Mouse (Mus musculus) testis, adult 2 months (tissue): ENCODE measurements around the gene Ppp1r12a. TPM values are rescaled to one million over a fixed set of nuclear protein-coding genes. Genes with fewer than 3 reads are reported as not detected.
A peak's percentile ranks its signal among the peaks of the same experiment; 100 is the strongest.

Experiments
- H3K27ac ChIP-seq: fragments of 200-500 bp; 2 replicates; pipeline ENCODE4 v1.5.1; 2012; ENCODE audit warnings: low read depth, low read length; ENCODE audit not compliant: control insufficient read depth, insufficient read depth
- H3K27me3 ChIP-seq: fragments of 200-500 bp; 2 replicates; pipeline ENCODE4 v1.6.1; 2012; ENCODE audit warnings: mild to moderate bottlenecking, low read length, moderate library complexity; ENCODE audit not compliant: control insufficient read depth, insufficient read depth
- H3K36me3 ChIP-seq: fragments of 200-500 bp; 2 replicates; pipeline ENCODE4 v1.6.1; 2012; ENCODE audit warnings: mild to moderate bottlenecking, low read length; ENCODE audit not compliant: control insufficient read depth, insufficient read depth
- H3K4me1 ChIP-seq: fragments of 200-500 bp; 2 replicates; pipeline ENCODE4 v1.6.1; 2012; ENCODE audit warnings: low read length; ENCODE audit not compliant: control insufficient read depth, insufficient read depth
- H3K4me3 ChIP-seq: fragments of 200-500 bp; 2 replicates; pipeline ENCODE4 v1.5.1; 2012; ENCODE audit warnings: low read depth, mild to moderate bottlenecking, low read length, moderate library complexity, mixed read lengths; ENCODE audit not compliant: control insufficient read depth
- CTCF ChIP-seq: fragments of 200-500 bp; IDR thresholded peaks from 2 replicates; pipeline ENCODE4 v1.5.1; 2012; ENCODE audit warnings: low read depth, mild to moderate bottlenecking, inconsistent platforms, low read length, moderate library complexity; ENCODE audit not compliant: control insufficient read depth, insufficient read depth, insufficient replicate concordance
- POLR2A ChIP-seq: fragments of 200-500 bp; IDR thresholded peaks from 2 replicates; pipeline ENCODE4 v1.6.1; 2012; ENCODE audit warnings: low read depth, mild to moderate bottlenecking, inconsistent platforms, low read length, moderate library complexity; ENCODE audit not compliant: control insufficient read depth
- polyA plus RNA-seq: library from polyadenylated mRNA; depleted of rRNA; stranded (reverse); fragments of >200 nt; gene quantifications from 2 replicates; pipeline ENCODE4 v1.2.3, GENCODE M21; 2012

The Ppp1r12a gene
- polyA plus RNA-seq, 1 experiment, result 15.2 TPM

DNA sequence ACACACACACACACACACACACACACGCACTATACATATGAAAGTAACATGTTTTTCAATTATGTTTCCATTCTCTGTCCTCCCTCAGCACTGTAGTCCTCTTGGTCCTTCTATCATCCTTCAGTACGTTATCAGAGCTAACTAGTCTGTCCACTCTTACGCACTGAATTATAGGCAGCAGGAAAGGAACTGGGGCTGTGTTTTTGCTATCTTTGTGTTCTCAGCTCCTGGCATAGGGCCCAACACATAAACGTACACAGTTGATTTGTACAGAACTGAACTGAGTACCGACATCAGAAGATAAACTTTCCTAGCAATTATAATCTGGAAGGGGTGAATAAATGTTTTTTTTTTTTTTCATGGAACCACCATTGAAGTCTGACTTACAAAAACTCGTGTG, 30.1 kb upstream of the Ppp1r12a start:
- TF ChIP-seq CTCF (no peak), POLR2A (no peak)
- H3K27me3 ChIP-seq, result no peaks in the 10 kb centered on the region
- H3K4me3 ChIP-seq, result peak overlapping the region; percentile 81
- H3K4me1 ChIP-seq, result peaks cover 6% of the 10 kb centered on the region; the same call in 1 of the 2 replicates
- H3K27ac ChIP-seq, result no peak overlapping the region
- no peaks in the 10 kb centered on the region for H3K36me3 ChIP-seq

DNA sequence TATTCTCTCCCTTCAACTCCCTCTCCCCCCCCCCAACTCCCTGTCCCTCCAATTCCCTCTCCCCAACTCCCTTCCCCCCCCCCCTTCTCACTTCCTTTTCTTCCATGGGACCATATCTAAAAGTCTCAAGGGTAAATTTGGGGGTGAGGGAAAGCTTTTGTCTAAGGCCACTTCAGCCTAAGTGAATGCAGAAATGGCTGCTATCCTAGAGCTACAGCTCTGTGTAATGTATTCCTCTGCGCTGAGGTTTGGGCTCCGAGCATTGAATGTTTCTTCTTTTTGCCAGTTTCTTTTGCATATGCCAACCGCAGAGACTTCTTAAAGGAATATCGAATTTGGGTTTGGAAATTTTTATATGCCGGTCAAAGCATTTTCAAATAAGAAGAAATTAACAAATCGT, 28.7 kb upstream of the Ppp1r12a start:
- H3K27ac ChIP-seq, result no peak overlapping the region
- peak overlapping the region; percentile 54; the same call in 1 of the 2 replicates for H3K4me3 ChIP-seq
- peaks cover 6% of the 10 kb centered on the region; the same call in 1 of the 2 replicates for H3K4me1 ChIP-seq
- no peaks in the 10 kb centered on the region for H3K36me3 ChIP-seq
- H3K27me3 ChIP-seq, result no peaks in the 10 kb centered on the region
- TF ChIP-seq CTCF, result no peak
- no peak for TF ChIP-seq POLR2A

DNA sequence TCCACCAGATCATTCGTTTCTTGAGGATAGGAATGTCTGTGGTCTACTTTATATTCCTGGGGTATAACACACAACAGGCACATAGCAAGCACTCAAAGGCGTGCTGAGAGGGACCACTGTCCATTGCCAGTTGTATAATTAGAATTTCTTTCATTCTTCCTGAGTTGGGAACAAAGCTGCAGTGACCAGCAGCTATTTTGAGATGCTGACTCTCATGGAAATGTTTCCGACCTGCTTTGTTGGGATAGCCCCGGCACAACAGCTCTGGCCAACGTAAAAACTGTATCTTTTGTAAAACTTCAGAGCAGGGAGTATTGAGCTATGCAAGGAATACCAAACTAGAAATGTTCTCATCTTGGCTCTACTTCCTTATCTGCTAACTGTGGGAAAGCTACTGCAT, 28.2 kb upstream of the Ppp1r12a start:
- Histone ChIP-seq H3K4me3 (no peak overlapping the region), H3K27ac (no peak overlapping the region), H3K36me3 (no peaks in the 10 kb centered on the region), H3K27me3 (no peaks in the 10 kb centered on the region), H3K4me1 (peaks cover 6% of the 10 kb centered on the region; the same call in 1 of the 2 replicates)
- no peak for TF ChIP-seq CTCF
- TF ChIP-seq POLR2A, result no peak

DNA sequence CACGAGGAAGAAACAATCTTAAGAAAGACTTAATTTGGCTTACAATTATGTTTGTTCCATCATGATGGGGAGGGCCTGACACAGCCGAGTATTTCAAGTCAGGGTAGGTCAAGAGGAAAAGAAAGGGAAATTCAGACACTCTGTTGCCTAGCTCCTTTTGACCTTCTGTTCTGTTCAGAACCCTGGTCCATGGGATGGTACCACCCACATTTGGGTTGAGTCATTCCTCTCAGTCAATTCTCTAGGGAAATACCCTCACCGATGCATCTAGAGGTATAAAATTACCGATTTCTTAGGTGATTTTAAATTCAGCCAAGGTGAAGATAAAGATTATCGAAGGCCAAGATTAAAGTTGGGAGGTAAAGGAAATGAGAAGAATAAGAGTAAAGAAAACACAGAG, 23.6 kb upstream of the Ppp1r12a start:
- Histone ChIP-seq H3K36me3 (no peaks in the 10 kb centered on the region), H3K27ac (no peak overlapping the region), H3K4me3 (no peak overlapping the region), H3K27me3 (no peaks in the 10 kb centered on the region), H3K4me1 (no peaks in the 10 kb centered on the region)
- TF ChIP-seq POLR2A (no peak), CTCF (no peak)

DNA sequence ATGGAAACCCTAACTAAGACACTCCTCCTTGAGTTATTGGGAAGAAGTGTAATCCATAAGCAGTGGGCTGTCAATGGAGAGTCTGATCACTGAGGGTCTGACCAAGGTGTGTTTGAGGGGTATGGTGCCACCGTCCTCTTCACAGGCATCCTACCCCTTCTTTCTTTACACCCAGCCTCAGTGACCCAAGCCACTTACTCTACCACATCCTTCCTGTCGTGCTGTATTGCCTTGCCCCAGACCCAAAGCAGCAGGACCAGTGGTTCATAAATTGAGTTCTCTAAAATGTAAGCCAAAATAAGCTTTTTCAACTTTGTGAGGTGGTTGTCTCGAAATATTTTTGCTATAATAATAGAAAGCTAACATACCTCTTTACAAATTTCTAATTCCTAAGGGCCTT, 22.2 kb upstream of the Ppp1r12a start:
- H3K27me3 ChIP-seq, result no peaks in the 10 kb centered on the region
- H3K36me3 ChIP-seq, result no peaks in the 10 kb centered on the region
- TF ChIP-seq POLR2A (no peak), CTCF (no peak)
- no peak overlapping the region for H3K27ac ChIP-seq
- no peaks in the 10 kb centered on the region for H3K4me1 ChIP-seq
- no peak overlapping the region for H3K4me3 ChIP-seq

DNA sequence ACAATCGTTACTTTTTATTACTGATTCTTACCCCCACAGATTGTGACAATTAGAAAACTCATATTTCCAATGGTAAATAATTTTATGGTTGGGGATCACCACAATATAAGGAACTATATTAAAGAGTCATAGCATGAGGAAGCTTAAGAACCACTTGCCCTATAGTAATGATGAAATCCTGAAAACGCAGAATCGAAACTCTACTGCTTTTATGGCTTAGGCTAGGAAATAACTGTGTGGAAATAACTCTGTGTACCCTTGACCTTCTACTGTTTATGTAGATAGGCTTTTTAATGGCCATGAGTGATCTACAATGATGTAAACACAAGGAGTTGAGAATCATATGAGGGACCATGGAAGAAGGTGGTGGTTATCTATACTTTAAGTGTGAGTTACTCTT, 21.3 kb upstream of the Ppp1r12a start:
- TF ChIP-seq CTCF (no peak), POLR2A (no peak)
- no peak overlapping the region for H3K27ac ChIP-seq
- no peaks in the 10 kb centered on the region for H3K4me1 ChIP-seq
- H3K4me3 ChIP-seq, result no peak overlapping the region
- no peaks in the 10 kb centered on the region for H3K27me3 ChIP-seq
- no peaks in the 10 kb centered on the region for H3K36me3 ChIP-seq

DNA sequence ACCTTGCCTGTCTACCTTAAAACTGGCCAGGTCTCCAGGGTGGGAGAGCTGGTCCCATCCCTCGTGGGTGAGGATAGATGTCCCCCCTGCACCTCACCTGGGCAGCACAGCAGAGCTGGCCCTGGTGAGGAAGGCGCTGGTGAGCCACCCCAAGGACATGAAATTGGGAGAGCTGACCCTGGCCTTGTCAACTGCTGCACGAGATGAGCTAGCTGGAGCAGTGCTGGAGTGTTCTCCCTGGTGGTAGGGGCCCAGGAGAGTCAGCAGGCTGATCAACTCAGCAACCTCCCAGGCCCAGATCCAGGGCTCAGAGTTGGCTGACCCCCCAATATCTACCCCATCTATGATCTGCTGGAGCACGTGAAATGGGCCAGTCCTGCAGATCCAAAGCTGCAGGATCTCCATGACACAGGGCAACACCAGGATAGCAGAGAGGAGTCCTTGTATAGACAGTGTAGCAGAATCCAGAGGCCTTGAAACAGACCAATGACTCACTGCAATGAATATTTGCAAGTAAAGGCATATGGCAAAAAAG, 17.9 kb upstream of the Ppp1r12a start:
- TF ChIP-seq CTCF (no peak), POLR2A (no peak)
- H3K36me3 ChIP-seq, result no peaks in the 10 kb centered on the region
- H3K27me3 ChIP-seq, result no peaks in the 10 kb centered on the region
- H3K4me1 ChIP-seq, result no peaks in the 10 kb centered on the region; the same call in 1 of the 2 replicates
- H3K4me3 ChIP-seq, result no peak overlapping the region
- no peak overlapping the region for H3K27ac ChIP-seq
